Mouse (Mus musculus) cerebellum, adult (tissue): Measurements from ENCODE around the gene Gpatch8.
A peak's percentile ranks its signal among the peaks of the same experiment; 100 is the strongest.

Source experiments
- ATAC-seq: cut with Nextera tagmentation; 2 replicates; pipeline ENCODE4 v1.9.2; 2017; ENCODE audit warnings: mild to moderate bottlenecking, moderate library complexity, mixed read lengths; ENCODE audit not compliant: insufficient number of reproducible peaks, low FRiP score, low TSS enrichment

Gpatch8 gene

GRCm38 (mm10) chr11:102461764-102462163, 94.4 kb downstream of the Gpatch8 start:
- ATAC-seq = no peak

- no peak for ATAC-seq
Measured at GRCm38 (mm10) chr11:102460541-102460940, 95.7 kb downstream of the Gpatch8 start.

- peak; percentile 47; the same call in 1 of the 2 replicates for ATAC-seq
Measured at GRCm38 (mm10) chr11:102455740-102456396, 100.3 kb downstream of the Gpatch8 start.

- ATAC-seq = no peak
Measured at GRCm38 (mm10) chr11:102453131-102453530, 103.1 kb downstream of the Gpatch8 start.

GRCm38 (mm10) chr11:102449043-102450008, 106.9 kb downstream of the Gpatch8 start:
- no peak for ATAC-seq

GRCm38 (mm10) chr11:102448327-102448726, 107.9 kb downstream of the Gpatch8 start:
- no peak for ATAC-seq

GRCm38 (mm10) chr11:102447497-102447896, 108.7 kb downstream of the Gpatch8 start, which contains the start of gene Fam171a2:
Fam171a2 (minus strand) TSS chr11:102447682.
- ATAC-seq = peak; percentile 50; the same call in 1 of the 2 replicates

- ATAC-seq = peak; percentile 1; the same call in 1 of the 2 replicates
Measured at GRCm38 (mm10) chr11:102446581-102447461, 109.4 kb downstream of the Gpatch8 start.

- no peak for ATAC-seq
Measured at GRCm38 (mm10) chr11:102445891-102446361, 110.3 kb downstream of the Gpatch8 start.

GRCm38 (mm10) chr11:102445264-102445890, 110.8 kb downstream of the Gpatch8 start:
- ATAC-seq = no peak

- ATAC-seq = no peak
Measured at GRCm38 (mm10) chr11:102444781-102445180, 111.4 kb downstream of the Gpatch8 start.

GRCm38 (mm10) chr11:102444321-102444720, 111.9 kb downstream of the Gpatch8 start:
- ATAC-seq = no peak

- ATAC-seq = no peak
Measured at GRCm38 (mm10) chr11:102443740-102444139, 112.5 kb downstream of the Gpatch8 start.

- no peak for ATAC-seq
Measured at GRCm38 (mm10) chr11:102442089-102442488, 114.1 kb downstream of the Gpatch8 start.

- ATAC-seq = no peak
Measured at GRCm38 (mm10) chr11:102441434-102441833, 114.8 kb downstream of the Gpatch8 start.

- no peak for ATAC-seq
Measured at GRCm38 (mm10) chr11:102440255-102440654, 115.9 kb downstream of the Gpatch8 start.

- no peak for ATAC-seq
Measured at GRCm38 (mm10) chr11:102439093-102440082, 116.8 kb downstream of the Gpatch8 start.
